Mouse (Mus musculus) kidney, adult 2 months (tissue): ENCODE measurements around the gene 4931429L15Rik.

Experiments used
- CTCF ChIP-seq: fragments of 200-500 bp; conservative IDR thresholded peaks from 2 replicates; pipeline ENCODE4 v1.5.1; 2011; ENCODE audit warnings: low read depth, mild to moderate bottlenecking, control low read depth, low read length, moderate library complexity, mixed read lengths; ENCODE audit not compliant: insufficient read depth, insufficient read length
- POLR2A ChIP-seq: fragments of 200-500 bp; IDR thresholded peaks from one replicate; pipeline ENCODE4 v1.6.1; 2011; ENCODE audit warnings: low read depth, low read length, control low read depth

GRCm38 (mm10) chr9:46362459-46362858 lies 42.7 kb upstream of the 4931429L15Rik start:
- TF ChIP-seq POLR2A (no peak), CTCF (no peak)
